Mouse (Mus musculus) olfactory bulb, adult 2 months (tissue): ENCODE measurements around the gene Gm21830.
"Not testable (repeated sequence)": the region's sequence is repeated elsewhere in the genome, so short reads cannot be mapped to it uniquely, and the experiment has no call there.

Experiments
- CTCF ChIP-seq: fragments of 200-500 bp; IDR thresholded peaks from 2 replicates; pipeline ENCODE4 v1.5.1; 2012; ENCODE audit warnings: low read depth, mild to moderate bottlenecking, low read length, moderate library complexity; ENCODE audit not compliant: insufficient read depth
- POLR2A ChIP-seq: fragments of 200-500 bp; IDR thresholded peaks from 2 replicates; pipeline ENCODE4 v1.6.1; 2012; ENCODE audit warnings: mild to moderate bottlenecking, low read depth, low read length, moderate library complexity; ENCODE audit not compliant: insufficient read depth

DNA sequence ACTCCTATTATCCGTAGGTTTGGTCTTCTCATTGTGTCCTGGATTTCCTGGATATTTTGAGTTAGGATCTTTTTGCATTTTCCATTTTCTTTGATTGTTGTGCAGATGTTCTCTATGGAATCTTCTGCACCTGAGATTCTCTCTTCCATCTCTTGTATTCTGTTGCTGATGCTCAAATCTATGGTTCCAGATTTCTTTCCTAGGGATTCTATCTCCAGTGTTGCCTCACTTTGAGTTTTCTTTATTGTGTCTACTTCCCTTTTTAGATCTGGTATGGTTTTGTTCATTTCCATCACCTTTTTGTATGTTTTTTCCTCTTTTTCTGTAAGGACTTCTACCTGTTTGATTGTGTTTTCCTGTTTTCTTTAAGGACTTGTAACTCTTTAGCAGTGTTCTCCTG lies at the start of gene Gm21830:
- TF ChIP-seq CTCF, POLR2A: not testable (repeated sequence)
